Mouse (Mus musculus) ES-E14 (cell line): Measurements from ENCODE around the gene Tbc1d9.

Source experiments
- CHD2 ChIP-seq: IDR thresholded peaks from 2 replicates; pipeline ENCODE4 v1.6.1; 2014; ENCODE audit warnings: mild to moderate bottlenecking, low read depth, low read length, inconsistent platforms
- HCFC1 ChIP-seq: IDR thresholded peaks from 2 replicates; pipeline ENCODE4 v1.6.1; 2012; ENCODE audit warnings: low read length, inconsistent platforms, borderline replicate concordance; ENCODE audit not compliant: insufficient read depth
- MAFK ChIP-seq: IDR thresholded peaks from 2 replicates; pipeline ENCODE4 v1.6.1; 2014; ENCODE audit warnings: mild to moderate bottlenecking, low read depth, low read length, inconsistent platforms; ENCODE audit not compliant: insufficient read depth

GRCm38 (mm10) chr8:83186376-83186775 is 21.2 kb downstream of the Tbc1d9 start:
- TF ChIP-seq MAFK (no peak), HCFC1 (no peak), CHD2 (no peak)
